Mouse (Mus musculus) CH12.LX (cell line): ENCODE measurements around the gene Ift52. TPM values are rescaled to one million over a fixed set of nuclear protein-coding genes. Genes with fewer than 3 reads are reported as not detected.

Source experiments
- DNase-seq: peaks from one replicate; pipeline ENCODE4 v3.0.0-alpha.2; 2013; ENCODE audit errors: extremely low read depth
- H3K27ac ChIP-seq: 2 replicates; pipeline ENCODE4 v1.5.1; 2012; ENCODE audit warnings: low read depth, mild to moderate bottlenecking, control low read depth, moderate library complexity; ENCODE audit not compliant: insufficient read depth
- H3K27me3 ChIP-seq: replicated peaks from 2 replicates; pipeline ENCODE3; 2012; ENCODE audit warnings: inconsistent platforms
- H3K36me3 ChIP-seq, 2 experiments: replicated peaks in 1 of 2; 2 replicates each; pipeline versions ENCODE3 to v1.6.1; 2012; ENCODE audit warnings: inconsistent platforms in 1 of 2, low read length in 1 of 2, mild to moderate bottlenecking in 1 of 2, mixed read lengths in 1 of 2, moderate library complexity in 1 of 2; ENCODE audit not compliant: control insufficient read depth in 1 of 2, insufficient read depth in 1 of 2
- H3K4me1 ChIP-seq, 2 experiments: 2 replicates each; pipeline ENCODE4 v1.6.1; 2012; ENCODE audit warnings: inconsistent platforms in 1 of 2, moderate library complexity in 1 of 2; ENCODE audit not compliant: insufficient read depth in 2 of 2, control insufficient read depth in 1 of 2
- H3K4me2 ChIP-seq: 2 replicates; pipeline ENCODE4 v1.6.1; 2012; ENCODE audit warnings: low read depth, mild to moderate bottlenecking, control low read depth; ENCODE audit not compliant: poor library complexity, insufficient read depth, severe bottlenecking
- H3K4me3 ChIP-seq, 3 experiments: fragments of 150-350 bp in 1 of 3; sonication (generic) in 1 of 3; replicated peaks in 1 of 3; 2 replicates each; pipeline versions ENCODE3 to v1.5.1; 2011 to 2012; ENCODE audit warnings: low read depth in 2 of 3, low read length in 2 of 3, mild to moderate bottlenecking in 2 of 3, moderate library complexity in 2 of 3, control low read depth in 1 of 3, improper control_type of control experiment in 1 of 3, inconsistent platforms in 1 of 3, mixed read lengths in 1 of 3; ENCODE audit not compliant: poor library complexity in 1 of 3
- H3K79me2 ChIP-seq: replicated peaks from 2 replicates; pipeline ENCODE4 v1.6.1; 2012; ENCODE audit warnings: mild to moderate bottlenecking, moderate library complexity; ENCODE audit not compliant: control insufficient read depth, poor library complexity, insufficient read depth, severe bottlenecking; ENCODE audit errors: extremely low read depth
- H3K9ac ChIP-seq: 2 replicates; pipeline ENCODE4 v1.6.1; 2012; ENCODE audit warnings: low read depth, mild to moderate bottlenecking, control low read depth, moderate library complexity; ENCODE audit not compliant: insufficient read depth
- H3K9me3 ChIP-seq: replicated peaks from 2 replicates; pipeline ENCODE3; 2012; ENCODE audit warnings: low read length, inconsistent platforms, mixed read lengths
- CHD1 ChIP-seq: IDR thresholded peaks from 2 replicates; pipeline ENCODE4 v1.6.1; 2012; ENCODE audit warnings: low read depth, low read length, improper control_type of control experiment, inconsistent platforms
- CHD2 ChIP-seq: IDR thresholded peaks from 2 replicates; pipeline ENCODE4 v1.6.1; 2011; ENCODE audit warnings: low read length, improper control_type of control experiment
- CTCF ChIP-seq, 2 experiments: IDR thresholded peaks in 1 of 2; conservative IDR thresholded peaks in 1 of 2; 2 replicates each; pipeline ENCODE4 v1.5.1; 2011 to 2012; ENCODE audit warnings: low read depth in 2 of 2, low read length in 2 of 2, improper control_type of control experiment in 1 of 2, inconsistent platforms in 1 of 2, mild to moderate bottlenecking in 1 of 2, moderate library complexity in 1 of 2
- ELF1 ChIP-seq: IDR thresholded peaks from 2 replicates; pipeline ENCODE4 v1.6.1; 2014; ENCODE audit warnings: low read depth, mild to moderate bottlenecking, inconsistent platforms, low read length, improper control_type of control experiment
- EP300 ChIP-seq: IDR thresholded peaks from 2 replicates; pipeline ENCODE4 v1.6.1; 2011; ENCODE audit warnings: low read length, improper control_type of control experiment
- ETS1 ChIP-seq: conservative IDR thresholded peaks from 2 replicates; pipeline ENCODE4 v1.6.1; 2012; ENCODE audit warnings: low read depth, mild to moderate bottlenecking, inconsistent platforms, low read length, improper control_type of control experiment, moderate library complexity
- GABPA ChIP-seq: IDR thresholded peaks from 2 replicates; pipeline ENCODE4 v1.6.1; 2012; ENCODE audit warnings: low read depth, low read length, improper control_type of control experiment, inconsistent platforms; ENCODE audit not compliant: insufficient replicate concordance
- JUND ChIP-seq: conservative IDR thresholded peaks from 2 replicates; pipeline ENCODE4 v1.6.1; 2011; ENCODE audit warnings: low read depth, low read length, improper control_type of control experiment
- MAZ ChIP-seq: IDR thresholded peaks from 2 replicates; pipeline ENCODE4 v1.6.1; 2012; ENCODE audit warnings: low read depth, mild to moderate bottlenecking, inconsistent platforms, low read length, improper control_type of control experiment, moderate library complexity
- MEF2A ChIP-seq: IDR thresholded peaks from 2 replicates; pipeline ENCODE4 v1.6.1; 2014; ENCODE audit warnings: low read depth, mild to moderate bottlenecking, inconsistent platforms, low read length, improper control_type of control experiment, borderline replicate concordance
- PAX5 ChIP-seq: IDR thresholded peaks from 2 replicates; pipeline ENCODE4 v1.6.1; 2012; ENCODE audit warnings: low read length, inconsistent platforms, mixed read lengths
- POLR2A ChIP-seq: IDR thresholded peaks from 2 replicates; pipeline ENCODE4 v1.6.1; 2011; ENCODE audit warnings: low read depth, mild to moderate bottlenecking, improper control_type of control experiment, low read length
- RCOR1 ChIP-seq: conservative IDR thresholded peaks from 2 replicates; pipeline ENCODE4 v1.6.1; 2012; ENCODE audit warnings: low read depth, mild to moderate bottlenecking, inconsistent platforms, low read length, improper control_type of control experiment
- SMC3 ChIP-seq: IDR thresholded peaks from 2 replicates; pipeline ENCODE4 v1.6.1; 2011; ENCODE audit warnings: low read depth, low read length, improper control_type of control experiment
- TBP ChIP-seq: conservative IDR thresholded peaks from 2 replicates; pipeline ENCODE4 v1.6.1; 2011; ENCODE audit warnings: low read depth, low read length, improper control_type of control experiment
- UBTF ChIP-seq: IDR thresholded peaks from 2 replicates; pipeline ENCODE4 v1.6.1; 2012; ENCODE audit warnings: low read depth, mild to moderate bottlenecking, inconsistent platforms, low read length, improper control_type of control experiment, moderate library complexity
- USF2 ChIP-seq: conservative IDR thresholded peaks from 2 replicates; pipeline ENCODE4 v1.6.1; 2011; ENCODE audit warnings: low read depth, low read length, improper control_type of control experiment
- ZNF384 ChIP-seq: IDR thresholded peaks from 2 replicates; pipeline ENCODE4 v1.6.1; 2012; ENCODE audit warnings: low read depth, low read length, improper control_type of control experiment, inconsistent platforms
- dilution Hi-C: fragments of 300-500 bp; cut with MboI; formaldehyde crosslinking; loops from 2 replicates; pipeline ENCODE4 v1.14.3; 2020; ENCODE audit warnings: low sequenced_read_pairs; ENCODE audit not compliant: extremely low pct_unique_long_range_greater_than_20kb, extremely low pct_ligation_motif_present
- in situ Hi-C: fragments of 300-500 bp; cut with MboI; formaldehyde crosslinking; loops from 3 replicates; pipeline ENCODE4 v1.14.3; 2019; ENCODE audit warnings: low sequenced_read_pairs, low pct_ligation_motif_present, low pct_unique_long_range_greater_than_20kb, mixed read lengths
- polyA plus RNA-seq: library from polyadenylated mRNA; unstranded; fragments of >175 nt; gene quantifications from 2 replicates; pipeline ENCODE4 v1.2.1, GENCODE M21; 2012; ENCODE audit warnings: low read depth; ENCODE audit not compliant: insufficient read length
- total RNA-seq, 2 experiments: library from RNA; depleted of rRNA; stranded (reverse); fragments of 300-350 nt in 1 of 2; fragments of >200 nt in 1 of 2; gene quantifications; 2 replicates each; pipeline ENCODE4 v1.2.3; 2012 to 2014

Ift52 gene
- total and polyA plus RNA-seq, 3 experiments: 13.0 to 33.6 (median 14.4) TPM

DNA sequence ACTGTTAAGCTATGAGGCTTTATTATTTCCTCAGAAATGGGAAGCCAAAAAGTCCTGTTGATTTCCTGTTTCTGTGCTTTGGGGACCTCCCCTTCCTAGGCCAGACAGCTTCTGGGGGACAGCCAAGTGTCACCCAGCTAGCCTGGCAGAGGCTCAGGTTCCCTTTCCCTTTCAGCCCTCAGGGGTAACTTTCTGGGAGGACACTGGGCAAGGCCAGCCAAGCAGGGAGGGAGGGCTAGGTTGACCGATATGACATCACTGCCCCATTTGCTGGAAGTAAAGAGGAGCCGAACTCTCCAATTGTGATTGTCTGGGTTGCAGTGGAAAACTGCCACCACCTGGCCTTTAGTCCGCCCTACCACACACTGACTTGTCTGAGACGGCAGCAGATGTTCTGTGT is 41.2 kb upstream of the Ift52 start:
- dilution Hi-C loops: no loop called here
- no peaks in the 10 kb centered on the region for H3K36me3 ChIP-seq
- H3K79me2 ChIP-seq: no peaks in the 10 kb centered on the region
- no peak for TF ChIP-seq USF2
- TF ChIP-seq ETS1: no peak
- no peak for TF ChIP-seq MAZ
- no peak for TF ChIP-seq SMC3
- no peak for TF ChIP-seq RCOR1
- no peak for TF ChIP-seq ELF1
- TF ChIP-seq UBTF: no peak
- no peak for TF ChIP-seq CTCF (conservative IDR thresholded peaks at IDR 0.05 in 1 of 2, IDR thresholded peaks at IDR 0.05 in 1 of 2; ENCODE audit: low read depth in 2 of 2, low read length in 2 of 2)
- TF ChIP-seq MEF2A: no peak
- TF ChIP-seq PAX5: no peak
- TF ChIP-seq JUND: no peak
- no peak for TF ChIP-seq ZNF384
- TF ChIP-seq CHD1: no peak
- no peak for TF ChIP-seq POLR2A
- TF ChIP-seq, all 38 proteins: peak for 0
- H3K27me3 ChIP-seq: peaks cover 45% of the 10 kb centered on the region
- peaks cover 0 to 4% of the 10 kb centered on the region in 2 experiments; a peak in 2 of 4 replicates for H3K4me1 ChIP-seq
- no peak for DNase-seq
- H3K9ac ChIP-seq: no peak overlapping the region
- no peaks in the 10 kb centered on the region for H3K9me3 ChIP-seq
- no peak overlapping the region for H3K4me3 ChIP-seq
- no peak overlapping the region for H3K27ac ChIP-seq
- in situ Hi-C loops: no loop called here
- no peak overlapping the region for H3K4me2 ChIP-seq

GRCm38 (mm10) chr2:162984381-162984780 is 32.8 kb upstream of the Ift52 start:
- dilution Hi-C loops: no loop called here
- in situ Hi-C loops: no loop called here

More at GRCm38 (mm10) chr2:162984381-162984780, 32.8 kb upstream of the Ift52 start:
- DNase-seq: no peak
- peaks cover 0 to 3% of the 10 kb centered on the region in 2 experiments; a peak in 1 of 4 replicates for H3K4me1 ChIP-seq
- no peaks in the 10 kb centered on the region for H3K36me3 ChIP-seq
- H3K27me3 ChIP-seq: peaks cover 71% of the 10 kb centered on the region
- no peak overlapping the region for H3K4me2 ChIP-seq
- H3K27ac ChIP-seq: no peak overlapping the region
- TF ChIP-seq TBP (no peak), GABPA (no peak), EP300 (no peak), RCOR1 (no peak), JUND (no peak), CHD2 (no peak), UBTF (no peak)
- H3K9ac ChIP-seq: no peak overlapping the region
- no peak overlapping the region for H3K4me3 ChIP-seq
- H3K9me3 ChIP-seq: peaks cover 3% of the 10 kb centered on the region
- no peaks in the 10 kb centered on the region for H3K79me2 ChIP-seq
